Mouse (Mus musculus): Measurements from ENCODE around the gene Mkrn2os. TPM values are rescaled to one million over a fixed set of nuclear protein-coding genes. Genes with fewer than 3 reads are reported as not detected.

Mkrn2os gene
- polyA plus RNA-seq, 1 experiment from 2014 or later, result 0.86 TPM

- Histone ChIP-seq H3K36me3 (ENCODE audit: insufficient read depth) (no peaks in the 10 kb centered on the region), H3K4me2 (no peak overlapping the region), H3K4me3 (ENCODE audit: low read depth, low read length) (no peak overlapping the region), H3K9ac (0 out of 2 replicates have a peak overlapping the region, but pooled peaks have one; percentile 13), H3K27ac (ENCODE audit: low read depth) (peak overlapping the region; percentile 81), H3K9me3 (ENCODE audit: low read depth, low read length) (no peaks in the 10 kb centered on the region), H3K4me1 (ENCODE audit: insufficient read depth) (0 out of 2 replicates have a peak, but pooled peaks cover 4% of the 10 kb centered on the region), H3K27me3 (ENCODE audit: insufficient read depth, low read length) (no peaks in the 10 kb centered on the region)
- no peak for TF ChIP-seq CTCF (IDR thresholded peaks at IDR 0.05; ENCODE audit: low read depth)
- DNase-seq, result no peak
- no peak for ATAC-seq (ENCODE audit: insufficient read depth)
- 37% methylated on average over 6 of the region's 6 CpGs for WGBS
Measured at GRCm38 (mm10) chr6:115541676-115542275, 50.6 kb downstream of the Mkrn2os start.

GRCm38 (mm10) chr6:115538645-115539429 is 53.5 kb downstream of the Mkrn2os start:
- peak; percentile 77 for ATAC-seq (ENCODE audit: insufficient read depth)
- Histone ChIP-seq H3K36me3 (ENCODE audit: insufficient read depth) (no peaks in the 10 kb centered on the region), H3K4me3 (ENCODE audit: low read depth, low read length) (peak overlapping the region; percentile 16; the same call in 1 of the 2 replicates), H3K9ac (peak overlapping the region; percentile 54), H3K4me1 (ENCODE audit: insufficient read depth) (0 out of 2 replicates have a peak, but pooled peaks cover 4% of the 10 kb centered on the region), H3K27me3 (ENCODE audit: insufficient read depth, low read length) (no peaks in the 10 kb centered on the region), H3K4me2 (peak overlapping the region; percentile 59), H3K27ac (ENCODE audit: low read depth) (no peak overlapping the region), H3K9me3 (ENCODE audit: low read depth, low read length) (no peaks in the 10 kb centered on the region)
- WGBS, result 19% methylated on average over 26 of the region's 26 CpGs
- TF ChIP-seq CTCF (IDR thresholded peaks at IDR 0.05; ENCODE audit: low read depth), result peak; percentile 92
- peak; percentile 93 for DNase-seq

DNA sequence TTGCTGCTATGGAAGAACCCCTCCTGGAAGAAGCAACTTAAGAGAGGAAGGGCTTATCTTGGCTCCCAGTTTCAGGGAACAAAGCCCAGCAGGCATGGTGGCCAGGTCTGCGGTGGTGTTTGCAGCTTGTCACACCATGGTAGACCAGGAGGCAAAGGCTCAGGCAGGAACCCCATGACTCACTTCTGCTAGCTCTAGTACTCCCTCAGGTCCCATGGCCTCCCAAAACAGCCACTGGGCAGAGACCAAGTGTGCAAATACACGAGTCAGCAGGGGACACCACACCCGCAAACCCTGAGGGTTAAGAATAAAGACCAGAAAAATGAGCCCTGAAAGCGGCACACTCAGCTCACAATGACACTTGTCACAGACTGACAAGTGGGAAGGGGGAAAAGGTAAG is 56.2 kb downstream of the Mkrn2os start:
- DNase-seq, result no peak
- ATAC-seq (ENCODE audit: insufficient read depth), result no peak
- H3K4me3 ChIP-seq (ENCODE audit: low read depth, low read length), result no peak overlapping the region
- no peaks in the 10 kb centered on the region for H3K9me3 ChIP-seq (ENCODE audit: low read depth, low read length)
- no peak overlapping the region for H3K27ac ChIP-seq (ENCODE audit: low read depth)
- no peaks in the 10 kb centered on the region for H3K4me1 ChIP-seq (ENCODE audit: insufficient read depth)
- H3K27me3 ChIP-seq (ENCODE audit: insufficient read depth, low read length), result no peaks in the 10 kb centered on the region
- H3K4me2 ChIP-seq, result no peak overlapping the region
- H3K36me3 ChIP-seq (ENCODE audit: insufficient read depth), result no peaks in the 10 kb centered on the region
- no peak for TF ChIP-seq CTCF (IDR thresholded peaks at IDR 0.05; ENCODE audit: low read depth)
- 74% methylated on average over 4 of the region's 4 CpGs for WGBS
- no peak overlapping the region for H3K9ac ChIP-seq

GRCm38 (mm10) chr6:115534617-115535016 is 57.8 kb downstream of the Mkrn2os start:
- Histone ChIP-seq H3K4me3 (ENCODE audit: low read depth, low read length) (no peak overlapping the region), H3K4me2 (no peak overlapping the region), H3K36me3 (ENCODE audit: insufficient read depth) (no peaks in the 10 kb centered on the region), H3K4me1 (ENCODE audit: insufficient read depth) (no peaks in the 10 kb centered on the region), H3K27me3 (ENCODE audit: insufficient read depth, low read length) (no peaks in the 10 kb centered on the region), H3K9ac (no peak overlapping the region), H3K9me3 (ENCODE audit: low read depth, low read length) (no peaks in the 10 kb centered on the region), H3K27ac (ENCODE audit: low read depth) (0 out of 2 replicates have a peak overlapping the region, but pooled peaks have one; percentile 4)
- 0 out of 2 replicates have a peak, but pooled peaks have one; percentile 50 for ATAC-seq (ENCODE audit: insufficient read depth)
- DNase-seq, result peak; percentile 68
- 36% methylated on average over 7 of the region's 7 CpGs for WGBS
- no peak for TF ChIP-seq CTCF (IDR thresholded peaks at IDR 0.05; ENCODE audit: low read depth)

Other genes starting within 250 kb of the Mkrn2os start
- 2.2 and 2.5 TPM in 2 replicates for gene Pparg, start 231.6 kb downstream of the Mkrn2os start, polyA plus RNA-seq (2014; fragmentation: Nextera tagmentation; extraction: Ambion mirVana)
- gene Tsen2, start 47.9 kb downstream of the Mkrn2os start, polyA plus RNA-seq (2014; fragmentation: Nextera tagmentation; extraction: Ambion mirVana), result 30.6 and 30.9 TPM in 2 replicates
- 25.8 and 29.6 TPM in 2 replicates for gene Mkrn2, start 9.3 kb upstream of the Mkrn2os start, polyA plus RNA-seq (2014; fragmentation: Nextera tagmentation; extraction: Ambion mirVana)
- 121 and 122 TPM in 2 replicates for gene Raf1, start 84.1 kb upstream of the Mkrn2os start, polyA plus RNA-seq (2014; fragmentation: Nextera tagmentation; extraction: Ambion mirVana)
- 2.2 and 2.4 TPM in 2 replicates for gene Tmem40, start 169.8 kb upstream of the Mkrn2os start, polyA plus RNA-seq (2014; fragmentation: Nextera tagmentation; extraction: Ambion mirVana)
- gene Cand2, start 182.0 kb upstream of the Mkrn2os start, polyA plus RNA-seq (2014; fragmentation: Nextera tagmentation; extraction: Ambion mirVana), result 38.3 and 46.3 TPM in 2 replicates
- 2,372 and 2,581 TPM in 2 replicates for gene Rpl32, start 216.2 kb upstream of the Mkrn2os start, polyA plus RNA-seq (2014; fragmentation: Nextera tagmentation; extraction: Ambion mirVana)
- gene Efcab12, start 245.8 kb upstream of the Mkrn2os start, polyA plus RNA-seq (2014; fragmentation: Nextera tagmentation; extraction: Ambion mirVana), result 0.80 and 0.87 TPM in 2 replicates